Mouse (Mus musculus): ENCODE measurements around the gene Mlph.

DNA sequence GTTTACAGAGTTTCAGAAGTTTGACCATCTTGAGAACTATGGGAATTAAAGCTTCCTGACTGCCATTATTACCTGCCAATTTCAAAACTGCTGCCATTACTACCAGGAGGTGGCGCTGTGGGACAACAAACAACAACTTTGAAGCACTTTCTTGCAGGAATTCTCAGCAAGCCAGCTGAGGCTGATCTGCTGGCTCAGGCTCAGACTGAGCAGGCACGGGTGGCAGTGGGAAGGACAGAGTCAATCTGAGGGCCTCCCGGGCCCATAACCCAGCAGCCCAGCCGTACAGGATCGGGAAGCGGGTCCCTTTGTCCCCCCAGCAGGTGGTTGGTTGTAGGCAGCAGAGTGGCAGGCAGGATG, 13.7 kb downstream of the Mlph start:
- peak; percentile 78 for TF ChIP-seq CTCF (conservative IDR thresholded peaks at IDR 0.05; ENCODE audit: low read length)
- TF ChIP-seq POU5F1 (IDR thresholded peaks at IDR 0.05; ENCODE audit: borderline replicate concordance, low read length): no peak
- no peak for TF ChIP-seq NANOG (IDR thresholded peaks at IDR 0.05; ENCODE audit: borderline replicate concordance, low read length)

All from E14TG2a.4 (cell line).